Mouse (Mus musculus) gastrocnemius, adult 2 months (tissue): ENCODE measurements around the gene Fut7. TPM values are rescaled to one million over a fixed set of nuclear protein-coding genes. Genes with fewer than 3 reads are reported as not detected.
A peak's percentile ranks its signal among the peaks of the same experiment; 100 is the strongest.

Experiments
- DNase-seq: peaks from one replicate; pipeline ENCODE4 v3.0.0; 2022
- H3K27ac ChIP-seq: fragments of 200-600 bp; 2 replicates; pipeline ENCODE4 v1.8.1; 2022; ENCODE audit warnings: mild to moderate bottlenecking
- H3K4me3 ChIP-seq: fragments of 200-600 bp; 2 replicates; pipeline ENCODE4 v1.8.1; 2022; ENCODE audit warnings: mild to moderate bottlenecking, moderate library complexity
- CTCF ChIP-seq: fragments of 200-600 bp; IDR thresholded peaks from 2 replicates; pipeline ENCODE4 v1.8.1; 2022; ENCODE audit warnings: antibody characterized with exemption, mild to moderate bottlenecking, moderate library complexity
- intact Hi-C: fragments of 180-260 bp; cut with DNase I; formaldehyde crosslinking; loops from one replicate; pipeline ENCODE4 v1.15.1; 2025
- total RNA-seq, 2 experiments: library from RNA; stranded (reverse); gene quantifications; 2 replicates each; pipeline ENCODE4 v1.2.3; 2021

Gene Fut7
- total RNA-seq, 2 experiments from 2014 or later: not detected

GRCm38 (mm10) chr2:25456205-25456953 is 33.3 kb downstream of the Fut7 start, which contains the start of gene Clic3:
TSS of gene Clic3 (plus strand) at chr2:25456838.
- TF ChIP-seq CTCF: no peak
- intact Hi-C loops: no loop called here
- Histone ChIP-seq H3K4me3 (no peak within 1 kb of the TSS), H3K27ac (no peak within 1 kb of the TSS)
- no peak for DNase-seq

- intact Hi-C loops: no loop called here
- H3K27ac ChIP-seq: no peak overlapping the region
- no peak for TF ChIP-seq CTCF
- no peak overlapping the region for H3K4me3 ChIP-seq
- DNase-seq: no peak
Observed at GRCm38 (mm10) chr2:25457022-25457896, 34.2 kb downstream of the Fut7 start.

DNA sequence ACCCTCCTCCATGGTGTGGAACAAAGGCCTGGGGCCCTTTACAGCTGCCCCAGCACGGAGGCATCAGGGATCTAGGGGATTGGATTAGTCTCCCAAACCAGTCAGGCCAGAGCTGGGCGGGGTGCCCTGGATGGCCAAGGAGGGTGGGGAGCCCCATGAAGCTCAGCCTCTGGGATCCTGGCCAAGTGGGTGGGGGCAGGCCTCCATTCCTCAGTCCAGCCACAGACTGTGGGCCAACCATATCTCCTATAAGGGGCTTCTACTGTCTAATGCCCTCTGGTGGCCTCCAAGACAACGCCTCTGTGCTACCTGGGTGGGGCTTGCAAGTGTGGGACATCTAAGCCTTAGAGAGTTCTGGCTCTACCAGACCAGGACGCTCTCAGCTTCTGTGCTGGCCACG is 35.8 kb downstream of the Fut7 start:
- H3K27ac ChIP-seq: no peak overlapping the region
- no peak for TF ChIP-seq CTCF
- DNase-seq: peak; percentile 79
- no peak overlapping the region for H3K4me3 ChIP-seq
- intact Hi-C loops: no loop called here

GRCm38 (mm10) chr2:25460135-25460534 is 37.1 kb downstream of the Fut7 start:
- no peak for TF ChIP-seq CTCF
- intact Hi-C loops: no loop called here
- DNase-seq: peak; percentile 55
- H3K27ac ChIP-seq: peak overlapping the region; percentile 98
- peak overlapping the region; percentile 90 for H3K4me3 ChIP-seq

DNA sequence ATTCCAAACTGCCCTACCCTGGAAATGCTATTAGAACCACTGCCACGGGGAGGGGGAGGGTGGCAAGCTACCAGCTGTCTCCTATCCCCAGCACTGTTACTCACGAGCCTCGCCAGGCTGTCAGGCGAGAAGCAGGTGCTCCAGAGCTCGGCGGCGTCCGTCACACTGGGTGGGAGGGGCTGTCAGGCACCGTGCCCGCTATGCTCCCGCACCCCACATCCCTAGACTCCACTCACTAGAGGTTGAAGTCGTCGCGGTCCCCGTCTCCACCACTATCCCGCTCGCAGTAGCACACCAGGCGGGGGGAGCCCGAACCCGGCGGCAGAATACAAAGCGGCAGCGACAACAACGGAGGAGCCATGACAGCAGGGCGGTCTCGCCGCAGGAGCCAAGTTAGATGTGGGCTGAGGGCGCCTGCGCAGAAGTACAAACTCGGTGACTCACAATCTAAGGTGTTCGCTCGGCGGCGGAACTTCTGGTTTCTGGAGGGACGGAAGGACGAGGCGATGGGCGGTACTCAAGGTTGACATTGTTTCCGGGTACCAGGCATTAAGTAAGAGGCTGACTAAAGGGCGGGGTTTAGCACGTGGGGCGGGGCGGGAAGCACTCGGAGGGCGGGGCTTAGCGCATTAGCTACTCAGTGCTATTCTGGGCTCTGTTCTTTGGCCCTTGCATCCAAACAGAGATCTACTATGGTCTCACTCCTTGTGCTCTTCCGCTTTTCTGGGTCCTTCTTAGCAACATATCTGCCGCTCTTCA is 37.7 kb downstream of the Fut7 start, which contains the start of gene Paxx:
Gene Paxx, minus strand, starts transcription at position 544 of the 759 bp plus-strand sequence.
- Histone ChIP-seq H3K4me3 (peak within 1 kb of the TSS; percentile 90), H3K27ac (peak within 1 kb of the TSS; percentile 98)
- intact Hi-C loops: no loop called here
- TF ChIP-seq CTCF: no peak
- peak; percentile 94 for DNase-seq

DNA sequence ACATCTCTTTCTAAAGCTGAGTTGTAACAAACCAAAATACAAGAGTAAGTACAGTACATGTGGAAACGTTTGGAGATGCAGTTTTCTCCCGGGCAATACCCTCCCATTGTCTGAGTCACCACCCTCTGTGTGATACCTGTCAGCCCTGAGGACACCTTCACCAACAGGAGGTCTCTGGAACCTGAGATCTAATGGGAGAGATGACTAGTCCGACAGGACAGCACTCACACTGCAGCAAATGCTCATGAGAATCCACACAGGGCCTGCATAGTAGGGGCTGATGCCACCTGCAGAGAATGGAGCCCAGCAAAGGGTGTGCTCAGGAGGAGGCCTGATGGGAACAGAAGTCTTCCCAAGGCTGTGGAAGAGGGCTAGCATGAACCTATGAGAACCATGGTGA is 38.3 kb downstream of the Fut7 start:
- peak overlapping the region; percentile 98 for H3K27ac ChIP-seq
- DNase-seq: no peak
- intact Hi-C loops: no loop called here
- peak overlapping the region; percentile 90 for H3K4me3 ChIP-seq
- no peak for TF ChIP-seq CTCF

DNA sequence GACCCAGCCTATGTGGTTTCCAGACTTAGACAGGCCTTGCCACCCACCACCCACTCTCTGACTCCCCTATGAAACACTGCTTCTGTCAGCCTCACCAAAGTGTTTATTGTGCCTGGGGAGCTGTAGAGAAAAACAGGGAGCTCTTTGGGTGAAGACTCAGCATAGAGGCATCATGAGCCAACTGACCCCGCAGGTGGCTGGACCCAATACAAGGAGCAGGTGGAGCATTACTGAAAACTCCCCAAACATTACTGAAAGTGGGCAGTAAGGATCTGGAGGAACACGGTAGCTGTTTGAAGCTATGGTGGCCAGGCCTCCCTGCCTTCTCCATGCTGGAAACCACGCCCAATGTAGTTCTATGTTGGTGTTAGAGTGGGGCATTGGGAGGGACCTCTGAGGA is 40.6 kb downstream of the Fut7 start:
- H3K27ac ChIP-seq: no peak overlapping the region
- no peak for TF ChIP-seq CTCF
- DNase-seq: no peak
- no peak overlapping the region for H3K4me3 ChIP-seq
- intact Hi-C loops: no loop called here

GRCm38 (mm10) chr2:25465256-25465655 is 42.2 kb downstream of the Fut7 start:
- Histone ChIP-seq H3K27ac (no peak overlapping the region), H3K4me3 (no peak overlapping the region)
- DNase-seq: no peak
- TF ChIP-seq CTCF: no peak
- intact Hi-C loops: no loop called here

DNA sequence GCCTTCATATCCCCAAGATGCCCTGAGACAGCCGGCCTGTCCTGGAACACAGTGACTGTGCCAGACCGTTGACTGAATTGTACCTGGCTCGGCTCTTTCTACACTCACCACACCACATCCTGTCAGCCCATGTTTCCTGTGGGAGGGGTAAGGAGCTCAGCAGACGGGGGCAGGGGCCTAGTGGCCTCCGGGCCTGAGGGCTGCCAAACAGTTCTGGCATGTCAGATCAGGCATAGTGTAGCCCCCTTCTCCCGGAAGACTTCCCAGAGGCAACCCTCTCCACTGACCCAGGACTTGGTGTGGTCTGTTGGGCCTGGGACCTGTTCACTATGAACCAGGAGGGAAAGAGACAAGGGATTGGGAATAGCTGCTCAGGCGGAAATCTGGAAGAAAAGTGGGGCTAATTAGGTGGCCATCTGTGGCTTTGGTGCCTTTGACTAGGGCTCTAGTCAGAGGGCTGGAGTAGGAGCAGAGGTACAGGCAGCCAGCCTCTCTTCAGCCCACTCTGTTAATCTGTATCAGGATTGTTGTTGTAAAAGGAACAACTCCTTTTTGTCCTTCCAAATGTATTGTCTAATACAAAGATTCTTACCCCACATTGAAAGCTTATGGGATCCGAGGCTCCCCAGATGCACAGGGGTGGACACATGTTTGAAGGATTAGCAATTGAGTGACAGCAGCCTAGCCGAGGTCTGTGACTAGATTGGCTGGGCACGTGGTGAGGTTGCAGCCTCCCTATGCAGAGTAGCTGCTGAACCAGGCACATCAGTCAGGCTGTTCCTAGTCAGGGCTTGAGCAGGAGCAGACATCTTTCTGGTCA is 43.0 kb downstream of the Fut7 start:
- H3K4me3 ChIP-seq: no peak overlapping the region
- no peak for DNase-seq
- no peak for TF ChIP-seq CTCF
- intact Hi-C loops: no loop called here
- H3K27ac ChIP-seq: peak overlapping the region; percentile 43

DNA sequence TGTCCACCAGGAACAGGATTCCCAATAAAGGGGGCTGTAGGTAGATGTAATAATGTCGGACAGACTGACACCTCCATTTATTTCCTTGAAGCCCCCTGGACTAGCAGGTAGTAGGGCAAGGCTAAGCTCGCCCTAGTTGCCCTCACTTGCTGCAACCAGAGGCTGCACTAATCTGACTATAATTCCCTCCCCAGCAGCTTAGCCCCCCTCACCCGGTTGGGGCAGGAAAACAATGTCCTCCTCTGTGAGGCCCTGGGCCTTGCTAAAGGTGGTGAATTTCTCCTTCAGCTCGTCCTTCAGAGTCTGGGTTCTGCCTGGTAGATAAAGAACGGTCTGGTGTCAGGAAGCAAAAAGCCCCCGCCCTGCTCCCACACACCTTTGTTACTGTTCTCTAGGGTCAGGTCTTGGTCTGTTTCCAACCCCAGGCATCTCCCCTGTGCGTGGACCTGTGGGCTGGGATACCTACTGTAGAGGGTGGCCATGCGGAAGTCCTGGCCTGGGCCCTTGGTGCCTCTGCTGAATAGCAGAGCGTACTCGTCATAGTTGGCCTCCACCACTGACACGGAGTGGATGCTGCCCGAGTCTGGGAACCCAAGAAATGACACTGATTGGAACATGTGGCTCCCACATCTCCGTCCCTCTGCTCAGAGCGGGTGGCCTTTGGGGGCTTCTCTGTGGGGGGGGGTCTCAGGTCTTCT is 44.7 kb downstream of the Fut7 start:
- intact Hi-C loops: no loop called here
- TF ChIP-seq CTCF: no peak
- DNase-seq: no peak
- no peak overlapping the region for H3K27ac ChIP-seq
- no peak overlapping the region for H3K4me3 ChIP-seq
